Comparison of ENCODE assay signal across 15 mouse cellular contexts in genomic region chr6:93410416-93411076, GRCm38 (mm10).
DNase-seq lines count a peak whose midpoint lies in the region; ATAC-seq lines count a peak whose summit lies in the region.
"Had no signal": no experiment of that assay in that cellular context is flagged by ENCODE, and none has a peak within 500 bp of the region (broad histone marks: within the 10 kb centered on the region; RNA-seq: fewer than 3 reads in every experiment).

No protein-coding gene starts in this region.

- H3K4me3 ChIP-seq in lung, embryonic 15.5 days: no peak overlapping the region
- no peak overlapping the region for H3K4me3 ChIP-seq in kidney, embryonic 16.5 days (ENCODE audit: low read length)
- H3K4me3 ChIP-seq: embryonic facial prominence, embryonic 10.5 days; heart, embryonic 15.5 days; limb, embryonic 13.5 days had no signal

- peak; percentile 94 for ATAC-seq in lung, embryonic 15.5 days (ENCODE audit: borderline replicate concordance, extremely low read depth, low FRiP score, low TSS enrichment)
- ATAC-seq in kidney, embryonic 16.5 days (ENCODE audit: low FRiP score, low TSS enrichment): peak; percentile 92
- no peak for ATAC-seq in cerebellum, adult (ENCODE audit: insufficient number of reproducible peaks, low FRiP score, low TSS enrichment)
- ATAC-seq: hindbrain, embryonic 16.5 days; midbrain, embryonic 16.5 days; Patski had no signal

- H3K36me3 ChIP-seq in lung, embryonic 15.5 days: no peaks in the 10 kb centered on the region
- H3K36me3 ChIP-seq in kidney, embryonic 16.5 days (ENCODE audit: insufficient read depth, low read length): no peaks in the 10 kb centered on the region
- H3K36me3 ChIP-seq: embryonic facial prominence, embryonic 10.5 days; heart, embryonic 15.5 days; limb, embryonic 13.5 days had no signal

- peak; percentile 30 for DNase-seq in adrenal gland, postnatal 14 days
- DNase-seq in adrenal gland, postnatal 25 days: no peak
- DNase-seq in lung, postnatal 25 days (ENCODE audit: low spot score): no peak
- peak; percentile 10 for DNase-seq in lung, postnatal 14 days
- no peak for DNase-seq in cerebellum, postnatal 4 days (ENCODE audit: low spot score in 2 of 2)
- DNase-seq: cerebellum, adult 8-10 months had no signal

- H3K9ac ChIP-seq in lung, embryonic 15.5 days: no peak overlapping the region
- H3K9ac ChIP-seq in kidney, embryonic 16.5 days (replicated peaks; ENCODE audit: low read length): no peak overlapping the region
- H3K9ac ChIP-seq: heart, embryonic 15.5 days; limb, embryonic 13.5 days had no signal

- no peak overlapping the region for H3K4me2 ChIP-seq in lung, embryonic 15.5 days
- no peak overlapping the region for H3K4me2 ChIP-seq in kidney, embryonic 16.5 days (replicated peaks; ENCODE audit: low read depth, low read length)
- H3K4me2 ChIP-seq: heart, embryonic 15.5 days; limb, embryonic 13.5 days had no signal

- no peaks in the 10 kb centered on the region for H3K9me3 ChIP-seq in lung, embryonic 15.5 days
- H3K9me3 ChIP-seq in kidney, embryonic 16.5 days (ENCODE audit: low read length): no peaks in the 10 kb centered on the region
- H3K9me3 ChIP-seq: embryonic facial prominence, embryonic 10.5 days; heart, embryonic 15.5 days; limb, embryonic 13.5 days had no signal

- H3K27ac ChIP-seq in lung, embryonic 15.5 days: peak overlapping the region; percentile 57
- peak overlapping the region; percentile 58; the same call in 1 of the 2 replicates for H3K27ac ChIP-seq in kidney, embryonic 16.5 days (ENCODE audit: low read length)
- H3K27ac ChIP-seq: embryonic facial prominence, embryonic 10.5 days; heart, embryonic 15.5 days; limb, embryonic 13.5 days had no signal

- peaks cover 14% of the 10 kb centered on the region for H3K4me1 ChIP-seq in lung, embryonic 15.5 days
- peaks cover 6% of the 10 kb centered on the region for H3K4me1 ChIP-seq in kidney, embryonic 16.5 days (ENCODE audit: insufficient read depth, low read length)
- H3K4me1 ChIP-seq: heart, embryonic 15.5 days had no signal

- WGBS in lung, embryonic 15.5 days: 22% methylated on average over 5 of the region's 5 CpGs
- 14% methylated on average over 5 of the region's 5 CpGs for WGBS in kidney, embryonic 16.5 days

- H3K27me3 ChIP-seq in lung, embryonic 15.5 days: no peaks in the 10 kb centered on the region
- H3K27me3 ChIP-seq in kidney, embryonic 16.5 days (ENCODE audit: insufficient read depth, low read length): no peaks in the 10 kb centered on the region
- H3K27me3 ChIP-seq: heart, embryonic 15.5 days; limb, embryonic 13.5 days; Patski had no signal

Comparison
In these comparisons a context has a peak if more than half of its experiments do, and no peak if none do; other contexts are left out.
1. DNase-seq: peak in adrenal gland, postnatal 14 days (single experiment) and lung, postnatal 14 days (single experiment); none in adrenal gland, postnatal 25 days (single experiment), lung, postnatal 25 days (single experiment) and cerebellum, postnatal 4 days (0 of 2).